Mouse (Mus musculus) spleen, adult 2 months (tissue): ENCODE results near the gene Slc34a2.

Experiments used
- CTCF ChIP-seq: fragments of 200-500 bp; IDR thresholded peaks from 2 replicates; pipeline ENCODE4 v1.5.1; 2011; ENCODE audit warnings: mild to moderate bottlenecking, inconsistent platforms; ENCODE audit not compliant: insufficient read depth, insufficient read length, insufficient replicate concordance; ENCODE audit errors: extremely low read depth
- POLR2A ChIP-seq: fragments of 200-500 bp; IDR thresholded peaks from 2 replicates; pipeline ENCODE4 v1.6.1; 2011; ENCODE audit warnings: low read depth, low read length, inconsistent platforms

DNA sequence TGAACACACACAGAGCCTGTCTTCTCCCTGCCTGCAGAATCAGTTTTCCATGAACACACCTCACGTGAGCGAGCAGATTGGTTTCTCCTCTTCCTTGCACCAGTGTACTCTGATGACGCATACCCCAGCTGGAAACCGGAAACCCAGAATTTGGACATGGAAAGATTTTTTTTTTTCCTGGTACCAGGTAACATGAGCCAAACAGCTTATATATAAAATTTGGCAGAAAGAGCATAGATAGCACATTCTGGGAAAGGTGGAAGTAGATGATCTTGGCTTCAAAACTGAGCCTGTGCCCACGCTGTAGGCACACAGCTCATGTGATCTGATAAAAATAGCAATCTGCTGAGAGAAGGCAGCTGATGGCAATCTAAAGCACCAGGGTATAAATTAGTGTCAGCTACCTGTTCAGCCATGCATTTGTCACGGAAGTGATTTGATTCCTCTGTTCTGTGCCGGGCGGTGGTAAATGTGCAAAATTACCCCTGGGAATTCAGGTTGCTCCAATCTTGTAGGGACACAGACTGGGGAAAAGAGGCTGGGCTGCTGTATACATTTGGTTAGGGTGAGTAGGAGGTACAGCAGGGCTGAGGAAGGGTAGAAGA is 35.2 kb upstream of the Slc34a2 start:
- no peak for TF ChIP-seq CTCF
- TF ChIP-seq POLR2A = no peak
